Comparison of ENCODE assay signal across 8 mouse cellular contexts in the genomic region with DNA sequence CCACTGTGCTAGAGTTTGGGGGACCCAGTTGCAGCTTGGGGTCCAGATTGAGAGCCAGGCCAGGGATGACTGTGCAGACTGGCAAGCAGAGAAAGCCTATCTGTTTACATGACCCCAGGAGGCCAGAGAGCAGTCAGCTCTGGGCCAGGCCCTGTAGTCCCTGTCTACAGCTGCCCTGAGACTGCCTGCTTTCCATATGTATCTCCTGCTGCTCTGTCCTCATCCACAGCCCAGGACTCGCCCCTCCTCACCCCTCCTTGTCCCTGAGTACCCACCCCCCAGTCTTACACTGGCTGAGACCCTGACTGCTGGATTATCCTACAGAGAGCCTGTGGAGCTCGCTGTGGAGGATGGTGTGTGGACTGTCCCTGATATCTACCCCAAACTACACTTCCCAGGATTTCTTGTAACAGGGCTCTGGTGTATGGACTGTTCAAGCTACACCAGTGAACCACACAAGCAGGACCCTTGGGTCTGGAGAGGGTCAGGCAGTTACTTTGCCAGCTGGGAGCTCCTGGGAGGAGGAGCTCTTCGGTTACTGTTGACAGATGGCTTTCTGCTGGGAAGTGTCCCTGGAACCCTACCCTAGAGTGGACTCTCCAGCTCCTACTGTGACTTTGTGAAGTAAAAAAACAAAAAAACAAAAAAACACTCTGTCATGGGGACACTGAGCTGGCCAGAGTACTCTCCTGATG. TPM values are rescaled to one million over a fixed set of nuclear protein-coding genes. Genes with fewer than 3 reads are reported as not detected.
DNase-seq lines count a peak whose midpoint lies in the region; ATAC-seq and TF ChIP-seq lines count a peak whose summit lies in the region.
"Had no signal": no experiment of that assay in that cellular context is flagged by ENCODE, and none has a peak within 500 bp of the region (broad histone marks: within the 10 kb centered on the region; RNA-seq: fewer than 3 reads in every experiment).

No protein-coding gene starts in this region.

- DNase-seq in cerebellum, adult 2 months, result peak; percentile 31 to 49
- peak; percentile 31 to 43 for DNase-seq in cerebellum, postnatal 25 days
- DNase-seq in hindbrain, embryonic 11.5 days (ENCODE audit: low spot score), result peak; percentile 35
- peak; percentile 27 to 60 for DNase-seq in lung, postnatal 4 days
- DNase-seq in urinary bladder, postnatal 14 days (ENCODE audit: low spot score), result no peak
- no peak for DNase-seq in left cerebral cortex, adult 18-20 months (ENCODE audit: low spot score in 2 of 2)
- DNase-seq in adrenal gland, adult 8-10 months, result no peak

- TF ChIP-seq POLR2A in cerebellum, adult 2 months (IDR thresholded peaks at IDR 0.05; ENCODE audit: borderline replicate concordance, insufficient read depth, low read length), result no peak

- H3K9me3 ChIP-seq in hindbrain, embryonic 11.5 days (ENCODE audit: control insufficient read depth, low read length), result no peaks in the 10 kb centered on the region

- H3K9ac ChIP-seq in hindbrain, embryonic 11.5 days (ENCODE audit: low read depth, low read length), result no peak overlapping the region

- no peak overlapping the region for H3K27ac ChIP-seq in cerebellum, adult 2 months (ENCODE audit: insufficient read depth, low read length)
- no peak overlapping the region for H3K27ac ChIP-seq in hindbrain, embryonic 11.5 days (ENCODE audit: low read depth, low read length)

- WGBS in cerebellum, adult 2 months, result 23% methylated on average over 3 of the region's 3 CpGs
- 13% methylated on average over 3 of the region's 3 CpGs for WGBS in hindbrain, embryonic 11.5 days

- peak; percentile 57 for ATAC-seq in hindbrain, embryonic 11.5 days (ENCODE audit: low FRiP score)

- TF ChIP-seq CTCF in cerebellum, adult 2 months (IDR thresholded peaks at IDR 0.05; ENCODE audit: borderline replicate concordance, insufficient read depth, low read depth, low read length), result no peak

- peaks cover 11% of the 10 kb centered on the region; the same call in 1 of the 2 replicates for H3K4me1 ChIP-seq in cerebellum, adult 2 months (ENCODE audit: control insufficient read depth, insufficient read depth, low read length)
- H3K4me1 ChIP-seq in hindbrain, embryonic 11.5 days (replicated peaks; ENCODE audit: control insufficient read depth, insufficient read depth, low read length), result no peaks in the 10 kb centered on the region

- no peak overlapping the region for H3K4me2 ChIP-seq in hindbrain, embryonic 11.5 days (replicated peaks; ENCODE audit: low read depth, low read length)

- H3K4me3 ChIP-seq in cerebellum, adult 2 months (replicated peaks; ENCODE audit: insufficient read depth, low read depth, low read length), result no peak overlapping the region
- no peak overlapping the region for H3K4me3 ChIP-seq in hindbrain, embryonic 11.5 days (ENCODE audit: low read depth, low read length)

- H3K27me3 ChIP-seq in cerebellum, adult 2 months (ENCODE audit: control insufficient read depth, insufficient read depth, low read length), result no peaks in the 10 kb centered on the region
- H3K27me3 ChIP-seq in hindbrain, embryonic 11.5 days (ENCODE audit: control insufficient read depth, insufficient read depth, low read length), result no peaks in the 10 kb centered on the region; the same call in 1 of the 2 replicates

- H3K36me3 ChIP-seq in hindbrain, embryonic 11.5 days (ENCODE audit: control insufficient read depth, insufficient read depth, low read length), result no peaks in the 10 kb centered on the region

RNA-seq across cellular contexts. Expression of gene Gm3646, which starts 32.6 kb away (rescaled TPM):
- not detected in 2 replicates for polyA plus RNA-seq in cerebellum, adult 2 months (2012; rRNA removed)
- polyA plus RNA-seq in hindbrain, embryonic 11.5 days (2014; fragmentation: Nextera tagmentation; extraction: Ambion mirVana), result not detected in 2 replicates
- total RNA-seq in left cerebral cortex, adult 18-20 months (2021), result not detected
- total RNA-seq in adrenal gland, adult 8-10 months (2022), result not detected
- total RNA-seq: liver, adult 2 months had no signal
- polyA plus RNA-seq: liver, adult 2 months had no signal

RNA-seq across cellular contexts. Expression of gene Rfx8, which starts 51.8 kb away (rescaled TPM):
- polyA plus RNA-seq in cerebellum, adult 2 months (2012; rRNA removed), result 0.26 and 0.29 TPM in 2 replicates
- polyA plus RNA-seq in hindbrain, embryonic 11.5 days (2014; fragmentation: Nextera tagmentation; extraction: Ambion mirVana), result 0.31 and 0.42 TPM in 2 replicates
- under 1 TPM in 1 of 2 experiments, not detected in 1; 0.16 TPM for total RNA-seq in left cerebral cortex, adult 18-20 months (2021)
- under 1 TPM in 2 of 4 experiments, not detected in 2; 0.22 to 0.30 TPM for total RNA-seq in adrenal gland, adult 8-10 months (2022)

Comparison
In these comparisons a context has a peak if more than half of its experiments do, and no peak if none do; other contexts are left out.
1. DNase-seq: peak in cerebellum, adult 2 months (2 of 2), cerebellum, postnatal 25 days (2 of 2), hindbrain, embryonic 11.5 days (single experiment) and lung, postnatal 4 days (2 of 2); none in urinary bladder, postnatal 14 days (single experiment), left cerebral cortex, adult 18-20 months (0 of 2) and adrenal gland, adult 8-10 months (single experiment).